ENCODE assay signal across 15 mouse cellular contexts in genomic region chr9:118221186-118221585, GRCm38 (mm10).
A peak's percentile ranks its signal among the peaks of the same experiment; 100 is the strongest.
DNase-seq lines count a peak whose midpoint lies in the region.
"Had no signal": no experiment of that assay in that cellular context is flagged by ENCODE, and none has a peak within 500 bp of the region (broad histone marks: within the 10 kb centered on the region; RNA-seq: fewer than 3 reads in every experiment).

No protein-coding gene starts in this region.

- H3K4me1 ChIP-seq in heart, embryonic 10.5 days: no peaks in the 10 kb centered on the region

- WGBS in heart, embryonic 10.5 days: 67% methylated on average over 14 of the region's 14 CpGs

- H3K9me3 ChIP-seq in heart, embryonic 10.5 days: no peaks in the 10 kb centered on the region

- no peaks in the 10 kb centered on the region for H3K27me3 ChIP-seq in heart, embryonic 10.5 days (ENCODE audit: insufficient read depth, poor library complexity, severe bottlenecking)
- H3K27me3 ChIP-seq: CH12.LX had no signal

- no peak overlapping the region for H3K27ac ChIP-seq in heart, embryonic 10.5 days

- H3K4me3 ChIP-seq in heart, embryonic 10.5 days: no peak overlapping the region

- H3K36me3 ChIP-seq in heart, embryonic 10.5 days: no peaks in the 10 kb centered on the region
- H3K36me3 ChIP-seq: G1E had no signal

- DNase-seq in heart, adult 11 months: peak; percentile 55
- no peak for DNase-seq in heart, embryonic 10.5 days (ENCODE audit: low spot score)
- DNase-seq: adrenal gland, adult 2 months; adrenal gland, adult 8-10 months; adrenal gland, postnatal 10 days; adrenal gland, postnatal 14 days; adrenal gland, postnatal 25 days; adrenal gland, postnatal 36 days; B cell, adult 2 months; cerebellum, adult 11 months; cerebellum, adult 11-12 months; cerebellum, adult 18-20 months; cerebellum, adult 2 months had no signal
